Mouse (Mus musculus) effector memory CD4-positive, alpha-beta T cell, adult 7 months (primary cell): Measurements from ENCODE around the gene Vmn1r118. TPM values are rescaled to one million over a fixed set of nuclear protein-coding genes. Genes with fewer than 3 reads are reported as not detected.

Source experiments
- polyA plus RNA-seq: library from polyadenylated mRNA; unstranded; fragments of 100-300 nt; shearing (Covaris generic); gene quantifications from one replicate; pipeline ENCODE4 v1.2.1, GENCODE M21; 2017

Vmn1r118 gene
- not detected for polyA plus RNA-seq

GRCm38 (mm10) chr7:20912247-20912646, at the start of gene Vmn1r118:
Gene Vmn1r118, minus strand, starts transcription at chr7:20912347.

GRCm38 (mm10) chr7:20884021-20884420, 28.1 kb downstream of the Vmn1r118 start, which contains the start of gene Vmn1r117:
Gene Vmn1r117, minus strand, starts transcription at chr7:20884121.

GRCm38 (mm10) chr7:20871956-20872355, 40.2 kb downstream of the Vmn1r118 start, which contains the start of gene Vmn1r116:
Gene Vmn1r116, plus strand, starts transcription at chr7:20872256.

Other genes with a start within 250 kb of the Vmn1r118 start
- gene Vmn1r107, start 243.4 kb downstream of the Vmn1r118 start, polyA plus RNA-seq: 1.1 TPM
- not detected for gene Vmn1r111, start 209.1 kb downstream of the Vmn1r118 start, polyA plus RNA-seq
- gene Gm10668, start 181.7 kb downstream of the Vmn1r118 start, polyA plus RNA-seq: not detected
- gene Vmn1r112, start 141.2 kb downstream of the Vmn1r118 start, polyA plus RNA-seq: not detected
- gene Vmn1r113, start 125.1 kb downstream of the Vmn1r118 start, polyA plus RNA-seq: not detected
- not detected for gene Vmn1r114, start 100.2 kb downstream of the Vmn1r118 start, polyA plus RNA-seq
- gene Vmn1r115, start 67.4 kb downstream of the Vmn1r118 start, polyA plus RNA-seq: not detected
- not detected for gene Vmn1r116, start 40.1 kb downstream of the Vmn1r118 start, polyA plus RNA-seq
- gene Vmn1r117, start 28.2 kb downstream of the Vmn1r118 start, polyA plus RNA-seq: not detected
- not detected for gene Vmn1r119, start 100.1 kb upstream of the Vmn1r118 start, polyA plus RNA-seq
- not detected for gene Vmn1r120, start 141.4 kb upstream of the Vmn1r118 start, polyA plus RNA-seq
- not detected for gene Vmn1r121, start 186.2 kb upstream of the Vmn1r118 start, polyA plus RNA-seq
- not detected for gene Vmn1r122, start 221.8 kb upstream of the Vmn1r118 start, polyA plus RNA-seq
- not detected for gene Vmn1r123, start 249.8 kb upstream of the Vmn1r118 start, polyA plus RNA-seq